Mouse (Mus musculus): ENCODE results near the gene Tymp. TPM values are rescaled to one million over a fixed set of nuclear protein-coding genes. Genes with fewer than 3 reads are reported as not detected.

Gene Tymp
- polyA plus RNA-seq, 1 experiment from 2014 or later: 0.75 TPM

- peak within 1 kb of the TSS; percentile 72 for H3K4me2 ChIP-seq
- H3K9ac ChIP-seq: peak within 1 kb of the TSS; percentile 69
- H3K27me3 ChIP-seq (replicated peaks): peaks cover 43% of the 10 kb centered on the region
- peaks cover 39% of the 10 kb centered on the region for H3K4me1 ChIP-seq
- peak within 1 kb of the TSS; percentile 62; the same call in 1 of the 2 replicates for H3K27ac ChIP-seq
- WGBS (ENCODE audit: insufficient replicate concordance): 8% methylated on average over 26 of the region's 26 CpGs
- peak; percentile 57 for ATAC-seq
- H3K36me3 ChIP-seq: no peaks in the 10 kb centered on the region
- H3K9me3 ChIP-seq (replicated peaks): no peaks in the 10 kb centered on the region
- H3K4me3 ChIP-seq: peak within 1 kb of the TSS; percentile 57
These were observed 53.9 kb downstream of the Tymp start, which contains the start of gene Adm2 for GRCm38 (mm10) chr15:89322670-89323522. TSS of gene Adm2 (plus strand) at chr15:89322720.

Other genes with a start within 250 kb of the Tymp start
- gene Hdac10, start 248.3 kb downstream of the Tymp start, polyA plus RNA-seq (2016; fragmentation: Nextera tagmentation; extraction: Ambion mirVana): 12.8 and 15.3 TPM in 2 replicates
- gene Mapk12, start 236.3 kb downstream of the Tymp start, polyA plus RNA-seq (2016; fragmentation: Nextera tagmentation; extraction: Ambion mirVana): 2.3 and 2.7 TPM in 2 replicates
- gene Mapk11, start 227.4 kb downstream of the Tymp start, polyA plus RNA-seq (2016; fragmentation: Nextera tagmentation; extraction: Ambion mirVana): 1.8 TPM in 2 replicates
- 38.5 and 38.8 TPM in 2 replicates for gene Plxnb2, start 196.3 kb downstream of the Tymp start, polyA plus RNA-seq (2016; fragmentation: Nextera tagmentation; extraction: Ambion mirVana)
- gene Dennd6b, start 180.5 kb downstream of the Tymp start, polyA plus RNA-seq (2016; fragmentation: Nextera tagmentation; extraction: Ambion mirVana): 5.3 and 5.5 TPM in 2 replicates
- gene Ppp6r2, start 165.5 kb downstream of the Tymp start, polyA plus RNA-seq (2016; fragmentation: Nextera tagmentation; extraction: Ambion mirVana): 21.4 and 23.9 TPM in 2 replicates
- 32.5 and 34.1 TPM in 2 replicates for gene Sbf1, start 61.7 kb downstream of the Tymp start, polyA plus RNA-seq (2016; fragmentation: Nextera tagmentation; extraction: Ambion mirVana)
- gene Adm2, start 54.3 kb downstream of the Tymp start, polyA plus RNA-seq (2016; fragmentation: Nextera tagmentation; extraction: Ambion mirVana): 3.3 TPM in 2 replicates
- gene Miox, start 42.6 kb downstream of the Tymp start, polyA plus RNA-seq (2016; fragmentation: Nextera tagmentation; extraction: Ambion mirVana): 2.4 and 3.7 TPM in 2 replicates
- gene Lmf2, start 21.4 kb downstream of the Tymp start, polyA plus RNA-seq (2016; fragmentation: Nextera tagmentation; extraction: Ambion mirVana): 36.2 and 41.1 TPM in 2 replicates
- 134 TPM in 2 replicates for gene Ncaph2, start 21.3 kb downstream of the Tymp start, polyA plus RNA-seq (2016; fragmentation: Nextera tagmentation; extraction: Ambion mirVana)
- 4.9 and 5.6 TPM in 2 replicates for gene Sco2, start 3.2 kb downstream of the Tymp start, polyA plus RNA-seq (2016; fragmentation: Nextera tagmentation; extraction: Ambion mirVana)
- gene Odf3b, start 2.2 kb upstream of the Tymp start, polyA plus RNA-seq (2016; fragmentation: Nextera tagmentation; extraction: Ambion mirVana): 0.50 and 0.65 TPM in 2 replicates
- gene Klhdc7b, start 7.9 kb upstream of the Tymp start, polyA plus RNA-seq (2016; fragmentation: Nextera tagmentation; extraction: Ambion mirVana): not detected in 2 replicates
- gene Syce3, start 33.5 kb upstream of the Tymp start, polyA plus RNA-seq (2016; fragmentation: Nextera tagmentation; extraction: Ambion mirVana): not detected in 2 replicates
- 2.0 and 2.3 TPM in 2 replicates for gene Cpt1b, start 48.8 kb upstream of the Tymp start, polyA plus RNA-seq (2016; fragmentation: Nextera tagmentation; extraction: Ambion mirVana)
- gene C730034F03Rik, start 52.5 kb upstream of the Tymp start, polyA plus RNA-seq (2016; fragmentation: Nextera tagmentation; extraction: Ambion mirVana): 2.1 and 2.3 TPM in 2 replicates
- gene Gm44502, start 52.7 kb upstream of the Tymp start, polyA plus RNA-seq (2016; fragmentation: Nextera tagmentation; extraction: Ambion mirVana): not detected in 2 replicates
- gene Chkb, start 52.9 kb upstream of the Tymp start, polyA plus RNA-seq (2016; fragmentation: Nextera tagmentation; extraction: Ambion mirVana): 29.0 and 30.4 TPM in 2 replicates
- 0.05 and 0.13 TPM in 2 replicates for gene Mapk8ip2, start 76.9 kb upstream of the Tymp start, polyA plus RNA-seq (2016; fragmentation: Nextera tagmentation; extraction: Ambion mirVana)
- 6.6 and 7.0 TPM in 2 replicates for gene Arsa, start 100.4 kb upstream of the Tymp start, polyA plus RNA-seq (2016; fragmentation: Nextera tagmentation; extraction: Ambion mirVana)
- 0.81 and 1.4 TPM in 2 replicates for gene Shank3, start 122.6 kb upstream of the Tymp start, polyA plus RNA-seq (2016; fragmentation: Nextera tagmentation; extraction: Ambion mirVana)
- not detected in 2 replicates for gene Acr, start 191.3 kb upstream of the Tymp start, polyA plus RNA-seq (2016; fragmentation: Nextera tagmentation; extraction: Ambion mirVana)
- 10.3 and 11.2 TPM in 2 replicates for gene Rabl2, start 214.9 kb upstream of the Tymp start, polyA plus RNA-seq (2016; fragmentation: Nextera tagmentation; extraction: Ambion mirVana)

All from liver, embryonic 12.5 days (tissue).